Mouse (Mus musculus): ENCODE data around the gene Ctnnd2.

Gene Ctnnd2

DNA sequence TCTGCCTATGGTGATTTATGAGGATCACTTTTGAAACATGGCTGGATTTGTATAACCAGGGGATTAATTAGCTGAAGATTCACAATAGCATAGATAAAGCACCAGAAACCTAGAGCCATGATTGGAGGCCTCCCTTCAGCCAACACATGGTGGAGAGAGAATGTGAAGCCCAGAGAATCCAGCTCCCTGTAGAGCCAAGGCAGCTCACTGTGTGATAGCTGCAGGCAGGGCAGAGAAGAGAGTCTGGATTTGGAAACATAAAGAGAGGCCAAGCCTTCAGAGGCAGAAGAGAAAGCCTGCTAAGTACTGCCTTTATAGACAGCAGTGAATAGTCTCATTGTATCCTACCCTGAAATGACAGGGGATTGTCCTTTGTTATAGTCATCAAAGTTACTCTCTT is 340.7 kb downstream of the Ctnnd2 start:
- no peak for DNase-seq (ENCODE audit: low spot score in 2 of 2)

DNA sequence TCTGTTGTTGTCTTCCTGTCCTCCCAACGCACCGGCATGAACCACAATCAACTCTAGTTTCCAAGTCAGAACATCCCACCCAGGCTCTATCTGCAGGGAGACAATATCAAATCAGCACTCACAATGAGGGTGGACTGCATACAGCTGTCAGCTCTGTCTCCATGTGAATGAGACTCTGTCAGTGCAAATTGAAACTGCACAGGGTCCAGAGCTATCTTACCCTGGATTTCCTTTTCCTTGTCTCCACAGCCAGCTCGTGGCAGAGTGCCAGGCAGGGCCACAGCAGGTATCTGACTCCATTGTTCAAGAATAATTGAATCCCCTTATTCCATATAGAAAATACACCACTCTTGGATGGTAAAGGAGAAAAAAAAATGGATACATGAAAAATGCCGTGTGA is 343.0 kb downstream of the Ctnnd2 start:
- no peak for DNase-seq (ENCODE audit: low spot score in 2 of 2)

DNA sequence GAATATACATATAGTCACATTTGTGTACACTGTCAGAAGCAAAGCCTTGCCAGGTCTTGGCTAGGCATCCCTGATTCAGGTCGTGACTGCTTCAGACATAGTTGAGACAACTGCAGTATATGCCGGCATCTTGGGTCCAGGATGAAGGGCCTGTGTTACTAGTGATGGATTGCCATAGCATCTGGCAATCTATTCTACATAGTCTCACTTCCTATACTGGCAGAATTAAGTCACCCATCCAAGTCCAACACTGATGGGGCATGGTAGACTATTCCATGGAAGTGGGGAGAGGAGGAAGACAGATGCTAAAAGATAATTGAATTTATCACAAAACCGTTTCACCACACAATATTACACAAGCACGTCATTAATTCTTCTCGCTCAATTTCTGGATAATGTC is 369.1 kb downstream of the Ctnnd2 start:
- DNase-seq (ENCODE audit: low spot score in 2 of 2) = no peak

DNA sequence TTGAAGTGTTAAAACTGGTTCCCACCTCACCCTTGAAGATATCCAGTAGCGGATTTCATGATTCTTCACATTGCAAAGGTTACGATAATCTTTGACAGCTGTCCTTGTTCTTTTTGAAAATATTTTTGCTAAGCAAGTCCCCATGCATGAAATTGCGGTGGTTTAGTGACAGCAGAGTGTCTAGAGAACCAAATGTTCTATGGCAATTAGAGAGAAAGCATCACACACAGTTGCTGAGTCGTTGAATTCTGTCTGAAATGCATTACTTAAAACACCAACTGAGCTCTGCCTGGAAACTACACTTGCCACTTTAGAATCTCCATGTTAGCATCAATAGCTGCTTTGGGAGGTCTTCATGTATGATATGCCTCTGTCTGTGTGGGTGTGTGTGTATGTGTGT is 375.9 kb downstream of the Ctnnd2 start:
- DNase-seq (ENCODE audit: low spot score in 2 of 2) = no peak

DNA sequence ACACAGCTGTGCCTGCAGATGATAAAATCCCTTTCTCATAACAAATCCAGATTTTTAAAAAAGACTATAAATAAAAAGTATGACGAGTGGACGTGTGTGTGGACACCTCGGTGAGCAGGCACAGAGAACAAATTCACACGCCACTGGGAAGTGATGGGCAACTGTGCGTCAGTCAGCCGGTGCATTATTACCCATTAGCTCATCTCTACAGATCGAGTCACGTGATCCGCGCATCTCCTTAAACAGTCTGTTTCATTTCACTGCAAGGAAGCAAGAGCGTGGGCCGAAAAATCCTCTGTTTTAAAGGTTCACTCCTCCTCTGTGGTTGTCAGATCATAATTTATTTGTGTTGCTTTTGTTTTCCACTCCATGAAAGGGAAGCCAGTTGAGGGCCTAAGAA is 378.6 kb downstream of the Ctnnd2 start:
- no peak for DNase-seq (ENCODE audit: low spot score in 2 of 2)

DNA sequence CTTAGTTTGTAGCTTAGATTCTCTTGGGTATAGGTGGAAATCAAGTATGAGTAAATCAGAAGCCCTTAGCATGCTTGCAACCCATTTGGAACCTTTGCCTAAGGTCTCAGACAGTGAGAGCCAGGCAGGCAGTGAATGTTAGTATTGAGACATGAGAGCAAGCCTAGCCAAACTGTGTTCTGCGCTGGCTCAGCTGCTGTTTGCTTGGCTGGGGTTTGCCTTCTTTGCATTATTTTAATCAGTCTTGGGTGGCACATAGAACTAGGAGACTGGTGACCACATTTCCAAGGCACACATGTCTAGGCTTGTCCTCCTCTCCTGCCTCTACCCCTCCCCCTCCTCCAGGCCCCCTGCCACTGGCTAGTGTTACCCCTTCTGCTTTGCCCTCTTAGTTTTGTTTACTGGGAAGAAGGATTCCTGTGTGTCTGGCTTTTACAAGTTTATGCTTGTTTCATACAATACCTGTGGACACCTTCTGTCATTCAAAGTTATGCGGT is 381.6 kb downstream of the Ctnnd2 start:
- DNase-seq (ENCODE audit: low spot score in 2 of 2) = no peak

DNA sequence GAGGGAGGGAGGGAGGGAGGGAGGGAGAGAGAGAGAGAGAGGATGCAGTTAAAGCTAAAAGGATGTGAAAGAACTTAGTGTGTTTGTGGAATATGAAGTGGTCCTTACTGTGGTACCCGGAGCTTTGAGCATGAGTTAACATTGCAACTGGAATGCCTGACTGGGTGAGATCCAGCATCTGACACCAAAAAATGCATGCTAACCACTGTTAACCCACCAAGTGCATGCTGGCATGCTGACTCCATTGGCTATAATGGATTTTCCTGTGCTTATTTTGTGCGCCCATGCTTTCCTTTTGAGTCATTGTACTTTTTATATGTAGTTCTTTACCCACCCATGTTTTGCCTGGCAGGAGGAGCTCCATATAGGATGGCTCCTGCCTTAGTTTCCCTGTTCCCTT is 383.4 kb downstream of the Ctnnd2 start:
- DNase-seq (ENCODE audit: low spot score in 2 of 2) = no peak

DNA sequence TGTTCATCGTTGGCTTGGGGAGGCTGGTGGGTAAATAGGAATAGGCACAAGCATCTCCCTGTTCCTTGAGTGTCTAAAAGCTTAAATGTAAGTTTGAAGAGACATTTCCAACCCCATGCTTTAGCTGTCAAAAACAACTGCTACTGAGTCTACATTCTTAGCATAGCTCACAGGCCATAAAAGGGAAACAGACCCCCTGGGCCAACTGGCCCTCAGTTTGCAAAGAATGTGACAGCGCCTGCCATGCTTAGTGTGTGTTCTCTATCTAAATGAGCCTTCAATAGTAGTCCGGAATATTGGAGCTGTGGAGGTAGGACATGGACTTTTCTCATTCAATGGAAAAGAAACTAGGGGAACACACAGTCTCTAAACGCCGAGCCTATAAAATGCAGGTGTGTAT is 390.0 kb downstream of the Ctnnd2 start:
- no peak for DNase-seq (ENCODE audit: low spot score in 2 of 2)

DNA sequence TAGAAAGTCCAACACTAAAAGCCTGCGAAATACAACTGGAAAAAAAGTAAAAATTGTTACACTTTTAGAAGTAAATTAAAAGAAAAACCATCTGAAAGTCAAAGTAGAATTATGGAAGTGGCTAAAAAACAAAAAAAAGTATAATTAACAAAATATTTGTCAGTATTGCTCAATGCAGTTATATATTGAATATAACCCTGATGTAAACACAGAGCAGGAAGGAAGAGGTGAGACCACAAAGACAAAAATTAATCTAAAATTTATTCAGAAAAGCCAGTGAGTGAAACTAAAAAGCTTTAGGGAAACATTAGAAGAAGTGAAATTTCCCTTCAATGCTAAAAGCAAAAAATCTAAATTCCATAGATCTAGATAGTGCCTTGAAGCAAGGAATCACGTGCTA is 392.2 kb downstream of the Ctnnd2 start:
- no peak for DNase-seq (ENCODE audit: low spot score in 2 of 2)

DNA sequence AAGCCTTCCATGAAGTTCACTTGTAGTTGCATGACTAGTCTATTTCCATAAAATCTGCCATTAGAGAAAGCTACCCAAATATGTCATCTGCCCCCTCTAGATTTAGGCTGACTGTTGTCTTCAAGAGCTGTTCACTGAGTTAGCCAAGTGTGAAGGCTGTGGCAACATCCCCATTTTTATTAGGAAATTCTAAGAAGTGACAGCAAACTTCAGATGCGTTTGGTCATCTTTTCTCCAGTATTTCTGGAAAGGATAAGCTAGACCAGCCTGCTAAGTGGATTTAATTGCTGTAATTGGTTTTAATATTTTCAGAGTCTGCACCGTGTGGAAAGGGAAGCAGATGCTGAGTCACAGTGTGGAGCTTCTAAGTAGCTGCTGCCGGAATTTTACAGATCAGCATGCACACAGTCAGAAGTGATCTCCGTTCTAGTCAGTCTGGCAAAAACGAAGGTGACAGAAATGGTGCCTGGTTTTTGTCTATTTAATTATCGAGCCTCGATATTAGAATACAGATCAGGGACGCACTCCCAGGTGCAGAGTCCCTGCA is 397.9 kb downstream of the Ctnnd2 start:
- DNase-seq (ENCODE audit: low spot score in 2 of 2) = no peak

DNA sequence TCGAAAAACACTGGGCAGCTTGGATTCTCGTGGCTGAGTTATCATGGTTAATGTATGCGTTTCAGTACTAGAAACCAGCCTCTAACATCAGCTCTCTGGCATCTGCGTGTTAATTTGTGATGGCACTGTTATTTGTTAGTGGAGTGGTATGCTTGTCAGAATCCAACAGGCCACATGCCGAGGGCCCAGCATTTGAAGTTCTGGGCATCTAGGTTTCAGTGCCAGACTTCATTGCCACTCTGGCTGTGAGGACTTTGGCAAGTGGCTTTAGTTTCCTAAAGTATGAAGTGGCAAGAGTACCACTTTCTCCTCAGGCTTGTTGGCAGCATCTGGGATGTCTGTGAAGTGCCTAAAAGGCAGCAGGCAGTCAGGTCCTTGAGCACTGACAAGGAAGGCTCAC is 415.1 kb downstream of the Ctnnd2 start:
- no peak for DNase-seq (ENCODE audit: low spot score in 2 of 2)

DNA sequence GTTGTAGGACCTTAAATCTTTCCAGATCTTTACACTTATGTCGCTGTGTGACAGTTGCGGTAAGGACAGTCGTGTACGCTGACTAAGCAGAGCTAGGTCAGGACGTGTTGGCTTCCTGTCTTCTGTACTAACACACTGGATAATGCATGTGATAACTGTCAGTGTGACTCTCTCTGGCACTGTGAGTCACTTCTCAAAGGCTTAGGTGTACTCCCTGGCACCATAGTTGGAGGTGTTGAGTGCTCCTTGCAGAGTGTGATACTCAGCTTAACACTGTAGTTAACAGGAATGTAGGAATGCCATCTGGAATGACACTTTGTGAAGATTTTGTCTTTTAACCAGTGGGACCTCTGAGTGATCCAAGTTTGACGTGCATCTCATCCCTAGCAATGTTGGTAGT is 418.5 kb downstream of the Ctnnd2 start:
- DNase-seq (ENCODE audit: low spot score in 2 of 2) = no peak

DNA sequence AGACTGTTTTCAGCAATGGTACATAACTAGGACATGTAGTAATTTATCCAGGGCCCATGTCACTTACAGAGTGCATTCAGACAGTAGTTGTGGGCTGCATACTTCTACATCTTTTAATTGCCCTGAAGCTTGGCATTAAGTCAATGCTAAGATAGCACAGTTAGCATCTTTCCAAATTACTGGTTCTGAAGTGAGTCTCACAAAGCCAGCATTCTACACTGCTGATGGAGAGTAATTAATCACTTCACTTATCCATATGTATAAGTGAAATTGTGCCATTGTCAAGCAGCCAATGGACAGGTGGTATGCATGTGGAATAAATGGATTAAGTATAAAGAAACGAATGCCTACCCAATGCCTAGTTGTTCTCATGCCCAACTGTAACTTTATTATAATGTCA is 423.1 kb downstream of the Ctnnd2 start:
- DNase-seq (ENCODE audit: low spot score in 2 of 2) = no peak

DNA sequence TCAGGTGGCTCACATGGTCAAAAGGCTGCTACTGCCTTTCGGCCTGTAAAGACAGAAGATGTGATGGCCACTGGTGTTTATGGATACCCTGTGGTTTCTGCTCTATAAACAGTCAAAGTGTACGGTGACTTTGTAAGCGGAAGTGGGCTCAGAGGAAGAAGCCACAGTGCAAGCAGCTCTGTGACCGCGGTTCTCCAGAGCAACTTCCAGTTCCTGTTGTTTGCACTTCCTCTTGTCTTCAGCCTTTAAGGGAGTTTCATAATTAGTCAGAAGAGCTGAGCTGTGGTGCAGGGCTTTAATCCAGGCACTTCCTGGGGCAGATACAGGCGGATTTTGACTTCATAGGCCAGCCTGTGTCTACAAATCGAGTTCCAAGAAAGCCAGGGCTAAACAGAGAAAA is 438.2 kb downstream of the Ctnnd2 start:
- DNase-seq (ENCODE audit: low spot score in 2 of 2) = no peak

DNA sequence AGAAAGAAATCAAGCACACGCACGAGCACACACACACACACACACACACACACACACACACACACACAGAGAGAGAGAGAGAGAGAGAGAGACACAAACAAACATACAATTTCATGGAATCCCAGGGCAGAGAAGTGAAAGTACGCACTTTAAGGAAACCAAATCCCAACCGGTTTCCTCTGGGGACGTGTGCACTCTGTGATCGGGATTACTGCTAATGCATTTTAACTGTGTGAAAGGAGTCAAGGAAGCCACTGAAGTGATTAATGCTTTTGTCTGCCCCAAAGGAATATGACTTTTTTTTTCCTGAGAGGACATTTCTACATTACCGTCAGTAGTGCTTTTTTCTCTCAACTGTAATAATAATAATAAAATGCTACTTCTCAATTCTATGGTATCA is 443.1 kb downstream of the Ctnnd2 start:
- DNase-seq (ENCODE audit: low spot score in 2 of 2) = no peak

DNA sequence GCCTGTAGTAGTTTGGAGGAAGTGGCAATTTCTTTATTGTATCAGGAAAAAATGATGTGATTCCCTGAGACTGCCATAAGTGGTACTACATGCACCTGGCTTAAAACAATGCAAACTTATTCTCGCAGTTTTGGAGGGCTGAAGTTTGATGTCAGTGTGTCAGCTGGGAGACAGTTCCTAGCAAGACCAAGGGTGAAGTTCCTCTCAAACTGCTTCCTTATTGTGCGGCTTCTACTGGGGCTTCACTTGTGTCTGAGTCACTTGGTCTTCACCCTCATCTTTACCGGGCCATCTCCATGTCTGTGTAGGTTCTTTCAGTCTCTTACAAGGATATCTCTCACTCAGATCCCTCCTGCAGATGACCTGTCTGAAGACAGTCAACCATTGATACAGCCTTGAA is 444.5 kb downstream of the Ctnnd2 start:
- DNase-seq (ENCODE audit: low spot score in 2 of 2) = no peak

DNA sequence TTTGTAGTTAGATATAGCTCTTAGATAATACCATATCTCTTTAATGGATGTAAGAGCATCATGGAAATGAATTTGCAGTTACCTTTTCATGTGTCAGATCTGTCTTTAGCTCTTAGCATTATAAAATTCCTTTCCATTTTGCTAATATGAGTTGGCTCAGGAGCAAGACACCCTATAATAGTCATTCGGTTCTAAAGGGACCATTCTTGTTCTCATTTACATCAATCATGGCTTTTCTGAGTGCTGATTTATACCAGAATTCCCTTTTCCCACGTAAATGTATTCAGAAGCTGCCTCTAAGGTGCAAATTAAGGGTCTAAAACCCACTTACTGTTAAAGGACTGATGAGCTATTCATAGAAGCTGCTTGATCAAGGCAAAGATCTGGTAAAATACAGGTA is 445.5 kb downstream of the Ctnnd2 start:
- no peak for DNase-seq (ENCODE audit: low spot score in 2 of 2)

DNA sequence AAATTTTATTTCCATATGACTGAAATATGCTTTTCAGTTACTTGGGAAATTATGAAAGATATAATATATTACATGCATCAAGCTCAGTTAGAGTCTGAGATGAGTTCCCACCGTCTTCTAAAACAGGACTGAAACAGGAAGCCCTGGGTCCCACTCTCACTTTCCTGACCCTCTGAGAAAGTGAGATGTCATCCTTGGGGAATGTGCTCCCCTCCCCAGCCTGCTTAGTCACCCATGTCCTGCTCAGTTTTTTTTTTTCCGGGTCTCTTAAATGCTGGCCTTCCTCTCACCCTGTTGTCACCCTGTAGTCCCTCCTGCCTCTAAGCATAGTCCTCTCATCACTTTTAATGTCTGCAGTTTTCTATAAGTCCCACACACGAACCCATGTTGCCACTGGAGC is 456.1 kb downstream of the Ctnnd2 start:
- no peak for DNase-seq (ENCODE audit: low spot score in 2 of 2)

DNA sequence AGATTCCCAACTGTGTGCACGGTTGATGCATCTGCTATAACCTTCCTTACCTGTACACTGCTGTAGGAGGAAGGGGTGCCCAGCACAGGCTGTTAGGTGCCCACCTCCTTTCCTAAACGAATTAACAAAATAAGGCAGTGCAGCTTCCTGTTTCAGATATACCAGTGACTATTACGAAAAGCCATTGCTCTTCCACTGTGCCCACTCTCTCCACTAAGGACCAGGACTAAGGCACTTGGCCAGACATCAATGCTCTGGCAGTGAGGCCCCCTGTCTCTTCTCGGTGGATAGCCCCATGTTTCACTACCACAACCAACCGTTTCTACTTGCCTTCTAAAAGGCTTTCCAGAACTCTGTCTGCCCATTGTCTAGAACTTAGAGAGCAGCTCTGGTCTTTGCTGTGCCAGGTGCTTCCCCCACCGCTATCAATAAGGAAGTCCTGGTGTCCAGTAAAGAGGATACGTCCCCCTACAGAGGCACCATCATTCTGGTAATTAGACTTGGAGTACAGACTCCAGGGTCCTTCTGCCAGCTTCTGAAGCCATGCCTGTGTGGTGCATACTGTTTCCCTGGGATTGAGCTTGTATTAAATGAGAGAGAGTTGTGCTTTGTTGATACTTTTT is 459.8 kb downstream of the Ctnnd2 start:
- no peak for DNase-seq (ENCODE audit: low spot score in 2 of 2)

DNA sequence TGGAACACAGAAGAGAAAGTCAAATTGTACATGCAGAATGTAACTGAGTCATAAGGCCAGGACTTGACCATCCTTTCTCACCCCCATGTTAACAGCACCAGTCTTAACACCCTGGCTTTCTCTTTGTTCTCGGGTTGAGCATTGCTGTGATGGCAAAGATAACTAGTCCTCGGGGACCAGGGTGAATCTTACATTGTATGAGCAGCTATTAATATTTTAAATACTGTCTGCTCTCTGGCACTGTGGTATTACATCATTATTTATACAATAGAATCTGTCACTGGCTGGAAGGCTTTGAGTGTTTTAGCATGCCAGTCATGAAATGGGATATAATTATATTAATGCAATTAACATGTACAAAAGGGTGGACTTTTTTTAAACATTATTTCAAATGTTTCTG is 461.5 kb downstream of the Ctnnd2 start:
- DNase-seq (ENCODE audit: low spot score in 2 of 2) = no peak

DNA sequence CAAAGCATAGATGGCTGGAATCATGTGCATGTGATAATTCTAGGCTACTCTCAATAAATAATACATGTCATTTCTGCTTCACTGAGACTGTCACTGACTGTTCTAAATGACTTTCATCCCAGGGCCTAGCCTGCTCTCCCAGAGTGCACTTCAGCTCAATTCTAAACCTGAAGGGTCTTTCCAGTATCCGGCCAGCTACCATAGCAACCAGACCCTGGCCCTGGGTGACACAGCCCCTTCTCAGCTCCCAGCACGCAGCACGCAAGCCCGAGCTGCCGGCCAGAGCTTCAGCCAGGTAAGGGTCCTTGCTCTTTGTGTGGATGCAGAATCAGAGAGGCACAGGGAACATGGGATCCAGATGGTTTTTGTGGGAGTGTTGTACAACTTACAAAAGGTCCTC is 462.1 kb downstream of the Ctnnd2 start:
- DNase-seq (ENCODE audit: low spot score in 2 of 2) = no peak

DNA sequence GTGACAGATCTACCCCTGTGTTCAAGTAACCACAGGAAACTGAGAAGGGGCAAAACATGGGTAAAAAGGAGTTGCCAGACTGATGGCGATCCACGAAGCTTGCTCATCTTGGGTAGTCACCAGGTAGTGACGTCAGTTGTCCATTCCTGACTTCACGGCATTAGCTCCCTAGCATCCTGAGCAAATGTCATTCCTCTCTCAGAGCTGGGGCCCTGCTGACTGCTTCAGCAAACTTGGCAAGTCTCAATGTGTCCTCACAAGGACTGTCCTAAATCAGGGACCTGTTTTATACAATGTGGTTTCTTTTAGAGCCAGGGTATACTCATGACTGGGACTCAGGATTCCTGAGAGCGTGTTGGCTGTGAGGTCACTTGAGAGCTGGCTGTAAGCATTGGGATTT is 468.3 kb downstream of the Ctnnd2 start:
- no peak for DNase-seq (ENCODE audit: low spot score in 2 of 2)

DNA sequence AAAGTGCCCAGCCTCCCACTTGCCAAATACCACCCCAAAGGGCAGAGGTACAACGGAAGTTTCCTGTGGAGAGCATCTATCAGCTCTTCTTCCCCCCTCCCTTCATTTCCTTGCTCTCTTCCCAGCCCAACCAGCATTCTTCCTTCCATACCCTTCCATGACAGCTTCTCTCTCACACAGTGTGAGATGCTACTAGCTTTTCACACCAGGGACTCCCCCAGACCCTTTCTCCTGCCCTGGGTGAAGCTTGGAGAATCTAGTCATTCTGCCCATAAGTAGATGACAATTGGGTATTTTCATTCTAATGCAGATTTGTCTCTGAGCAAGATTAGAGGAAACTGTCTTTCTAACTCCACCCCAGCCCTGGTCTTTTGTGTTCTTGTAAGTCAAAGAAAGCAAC is 473.3 kb downstream of the Ctnnd2 start:
- no peak for DNase-seq (ENCODE audit: low spot score in 2 of 2)
